Mouse (Mus musculus) CD8-positive naive resting alpha-beta T cell, adult 2 months (primary cell): ENCODE measurements around the gene Megf8.

Experiments
- DNase-seq, 2 experiments: peaks; one replicate each; pipeline ENCODE4 v3.0.0; 2022; ENCODE audit warnings: low read depth in 2 of 2, low spot score in 2 of 2

The Megf8 gene

GRCm38 (mm10) chr7:25316532-25317445, at the start of gene Megf8:
Gene Megf8, plus strand, starts transcription at chr7:25317164.
- peak; percentile 82 to 88 for DNase-seq

GRCm38 (mm10) chr7:25267301-25267750, 49.6 kb upstream of the Megf8 start, which contains the start of gene Cic:
Gene Cic, plus strand, starts transcription at chr7:25267704.
- DNase-seq: peak; percentile 98 to 99

- DNase-seq: peak; percentile 97 to 98
These were observed 49.1 kb upstream of the Megf8 start for GRCm38 (mm10) chr7:25267751-25268463.

- no peak for DNase-seq
These were observed 48.4 kb upstream of the Megf8 start for GRCm38 (mm10) chr7:25268588-25268987.

- DNase-seq: no peak
These were observed 47.9 kb upstream of the Megf8 start for GRCm38 (mm10) chr7:25269029-25269428.

GRCm38 (mm10) chr7:25269545-25270271, 47.3 kb upstream of the Megf8 start:
- no peak for DNase-seq

- no peak for DNase-seq
These were observed 46.0 kb upstream of the Megf8 start for GRCm38 (mm10) chr7:25270652-25271633.

- DNase-seq: no peak
These were observed 45.1 kb upstream of the Megf8 start for GRCm38 (mm10) chr7:25271651-25272444.

- no peak for DNase-seq
These were observed 44.3 kb upstream of the Megf8 start for GRCm38 (mm10) chr7:25272445-25273258.

- no peak for DNase-seq
These were observed 43.4 kb upstream of the Megf8 start for GRCm38 (mm10) chr7:25273259-25274241.

GRCm38 (mm10) chr7:25274571-25274970, 42.4 kb upstream of the Megf8 start:
- peak; percentile 51 to 56 for DNase-seq

GRCm38 (mm10) chr7:25274996-25275395, 42.0 kb upstream of the Megf8 start:
- DNase-seq: no peak

- no peak for DNase-seq
These were observed 41.2 kb upstream of the Megf8 start for GRCm38 (mm10) chr7:25275555-25276298.

GRCm38 (mm10) chr7:25277405-25277804, 39.6 kb upstream of the Megf8 start:
- DNase-seq: no peak

GRCm38 (mm10) chr7:25277998-25278340, 39.0 kb upstream of the Megf8 start:
- DNase-seq: no peak

GRCm38 (mm10) chr7:25278341-25279075, 38.5 kb upstream of the Megf8 start:
- DNase-seq: peak; percentile 85 to 87
